Mouse (Mus musculus): ENCODE data around the gene Cnot6.

Gene Cnot6

GRCm38 (mm10) chr11:49654651-49655050 lies 57.9 kb downstream of the Cnot6 start:
- DNase-seq (ENCODE audit: low spot score): no peak

GRCm38 (mm10) chr11:49653079-49653408 lies 59.5 kb downstream of the Cnot6 start:
- DNase-seq (ENCODE audit: low spot score): no peak

GRCm38 (mm10) chr11:49652401-49653078 lies 60.0 kb downstream of the Cnot6 start:
- peak; percentile 83 for DNase-seq (ENCODE audit: low spot score)

GRCm38 (mm10) chr11:49651762-49652322 lies 60.7 kb downstream of the Cnot6 start:
- DNase-seq (ENCODE audit: low spot score): no peak

GRCm38 (mm10) chr11:49650994-49651761 lies 61.3 kb downstream of the Cnot6 start:
- no peak for DNase-seq (ENCODE audit: low spot score)

GRCm38 (mm10) chr11:49650113-49650993 lies 62.2 kb downstream of the Cnot6 start:
- no peak for DNase-seq (ENCODE audit: low spot score)

- no peak for DNase-seq (ENCODE audit: low spot score)
Observed at GRCm38 (mm10) chr11:49645677-49646076, 66.8 kb downstream of the Cnot6 start.

- DNase-seq (ENCODE audit: low spot score): no peak
Observed at GRCm38 (mm10) chr11:49636449-49636848, 76.1 kb downstream of the Cnot6 start.

GRCm38 (mm10) chr11:49635671-49636070 lies 76.9 kb downstream of the Cnot6 start:
- DNase-seq (ENCODE audit: low spot score): no peak

GRCm38 (mm10) chr11:49634101-49634500 lies 78.4 kb downstream of the Cnot6 start:
- DNase-seq (ENCODE audit: low spot score): no peak

- DNase-seq (ENCODE audit: low spot score): peak; percentile 55
Observed at GRCm38 (mm10) chr11:49632256-49632655, 80.3 kb downstream of the Cnot6 start.

- DNase-seq (ENCODE audit: low spot score): no peak
Observed at GRCm38 (mm10) chr11:49631154-49631553, 81.4 kb downstream of the Cnot6 start.

GRCm38 (mm10) chr11:49626748-49627147 lies 85.8 kb downstream of the Cnot6 start:
- DNase-seq (ENCODE audit: low spot score): no peak

GRCm38 (mm10) chr11:49625863-49626262 lies 86.7 kb downstream of the Cnot6 start:
- DNase-seq (ENCODE audit: low spot score): no peak

- DNase-seq (ENCODE audit: low spot score): no peak
Observed at GRCm38 (mm10) chr11:49624156-49624555, 88.4 kb downstream of the Cnot6 start.

GRCm38 (mm10) chr11:49621953-49622352 lies 90.6 kb downstream of the Cnot6 start:
- DNase-seq (ENCODE audit: low spot score): no peak
